Mouse (Mus musculus) liver, postnatal 0 days (tissue): ENCODE results near the gene Hnrnpab. TPM values are rescaled to one million over a fixed set of nuclear protein-coding genes. Genes with fewer than 3 reads are reported as not detected.

Source experiments
- ATAC-seq: fragments of 200-750 bp; cut with Nextera tagmentation; 2 replicates; pipeline ENCODE4 v1.8.0; 2017; ENCODE audit warnings: mild to moderate bottlenecking, moderate library complexity
- DNase-seq: peaks from one replicate; pipeline ENCODE4 v3.0.0-alpha.2; 2016
- H3K27ac ChIP-seq: fragments of 300-500 bp; sonication (generic); 2 replicates; pipeline ENCODE4 v1.5.1; 2014; ENCODE audit warnings: antibody characterized with exemption, moderate library complexity, mild to moderate bottlenecking, low read depth
- H3K27me3 ChIP-seq: fragments of 300-500 bp; sonication (generic); 2 replicates; pipeline ENCODE4 v1.6.1; 2014; ENCODE audit warnings: low read length, control low read depth, mixed read lengths; ENCODE audit not compliant: insufficient read depth
- H3K36me3 ChIP-seq: fragments of 300-500 bp; sonication (generic); replicated peaks from 2 replicates; pipeline ENCODE4 v1.6.1; 2014; ENCODE audit warnings: mild to moderate bottlenecking, control low read depth, low read length, moderate library complexity, mixed read lengths; ENCODE audit not compliant: insufficient read depth
- H3K4me1 ChIP-seq: fragments of 300-500 bp; sonication (generic); 2 replicates; pipeline ENCODE4 v1.6.1; 2014; ENCODE audit warnings: antibody characterized with exemption, mild to moderate bottlenecking, control low read depth; ENCODE audit not compliant: insufficient read depth
- H3K4me2 ChIP-seq: fragments of 300-500 bp; sonication (generic); 2 replicates; pipeline ENCODE4 v1.6.1; 2014; ENCODE audit warnings: low read depth, mild to moderate bottlenecking, low read length, moderate library complexity, mixed read lengths
- H3K4me3 ChIP-seq: fragments of 300-500 bp; sonication (generic); 2 replicates; pipeline ENCODE4 v1.5.1; 2014; ENCODE audit warnings: low read depth, low read length
- H3K9ac ChIP-seq: fragments of 300-500 bp; sonication (generic); replicated peaks from 2 replicates; pipeline ENCODE4 v1.6.1; 2014; ENCODE audit warnings: mild to moderate bottlenecking, moderate library complexity
- H3K9me3 ChIP-seq: fragments of 300-500 bp; sonication (generic); 2 replicates; pipeline ENCODE4 v1.6.1; 2016; ENCODE audit warnings: mild to moderate bottlenecking, control low read depth, low read length, mixed read lengths
- CTCF ChIP-seq: sonication (generic); IDR thresholded peaks from 2 replicates; pipeline ENCODE4 v1.5.1; 2016; ENCODE audit warnings: antibody characterized with exemption, low read depth
- EP300 ChIP-seq: IDR thresholded peaks from 2 replicates; pipeline ENCODE4 v1.6.1; 2016; ENCODE audit warnings: antibody characterized with exemption, low read depth, mild to moderate bottlenecking
- WGBS: fragments of 180-500 bp; shearing (Covaris S2); extraction: QIAGEN DNeasy Blood & Tissue Kit; methylation state at CpG from one replicate; pipeline ENCODE4 v1.1.7; 2014; ENCODE audit not compliant: insufficient replicate concordance; 5-methylcytosine and 5-hydroxymethylcytosine counted together
- polyA plus RNA-seq: library from polyadenylated mRNA; unstranded; fragments of >200 nt; fragmentation: Nextera tagmentation; extraction: Ambion mirVana; gene quantifications from 2 replicates; pipeline ENCODE4 v1.2.1, GENCODE M21; 2015

The Hnrnpab gene
- polyA plus RNA-seq, 1 experiment from 2014 or later, result 114 TPM

- no peak overlapping the region for H3K4me3 ChIP-seq
- H3K9ac ChIP-seq, result no peak overlapping the region
- 82% methylated on average over 7 of the region's 7 CpGs for WGBS
- no peaks in the 10 kb centered on the region; the same call in 1 of the 2 replicates for H3K4me1 ChIP-seq
- H3K27ac ChIP-seq, result no peak overlapping the region
- TF ChIP-seq EP300, result no peak
- no peak for TF ChIP-seq CTCF
- DNase-seq, result no peak
- peaks cover 87% of the 10 kb centered on the region for H3K36me3 ChIP-seq
- no peaks in the 10 kb centered on the region for H3K9me3 ChIP-seq
- no peaks in the 10 kb centered on the region for H3K27me3 ChIP-seq
- ATAC-seq, result no peak
- H3K4me2 ChIP-seq, result no peak overlapping the region
These were observed 14.7 kb downstream of the Hnrnpab start for GRCm38 (mm10) chr11:51591915-51592314.

DNA sequence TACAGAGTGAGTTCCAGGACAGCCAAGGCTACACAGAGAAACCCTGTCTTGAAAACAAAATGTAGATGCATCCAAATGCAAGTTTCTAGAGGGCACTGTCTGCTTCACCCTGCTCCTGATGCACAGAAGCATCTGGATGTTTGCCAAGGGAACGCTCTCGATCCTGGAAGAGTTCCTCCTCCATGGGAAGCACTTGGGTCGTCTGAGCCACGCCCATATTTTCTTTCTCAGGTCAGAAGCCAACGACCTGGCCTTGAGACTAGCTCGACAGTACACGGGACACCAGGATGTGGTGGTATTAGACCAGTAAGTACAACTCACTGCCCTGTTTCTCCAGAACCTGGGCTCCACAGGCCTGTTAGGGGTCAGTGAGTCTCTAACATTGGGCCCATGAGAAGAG is 15.5 kb downstream of the Hnrnpab start:
- Histone ChIP-seq H3K4me1 (peaks cover 6% of the 10 kb centered on the region; the same call in 1 of the 2 replicates), H3K9ac (no peak overlapping the region), H3K27ac (no peak overlapping the region), H3K27me3 (no peaks in the 10 kb centered on the region), H3K36me3 (peaks cover 81% of the 10 kb centered on the region), H3K4me3 (no peak overlapping the region), H3K4me2 (no peak overlapping the region), H3K9me3 (no peaks in the 10 kb centered on the region)
- DNase-seq, result no peak
- 65% methylated on average over 7 of the region's 7 CpGs for WGBS
- no peak for ATAC-seq
- TF ChIP-seq CTCF (no peak), EP300 (no peak)

GRCm38 (mm10) chr11:51590002-51590401 is 16.6 kb downstream of the Hnrnpab start:
- H3K4me1 ChIP-seq, result peaks cover 14% of the 10 kb centered on the region
- H3K27me3 ChIP-seq, result no peaks in the 10 kb centered on the region
- DNase-seq (no peak), ATAC-seq (no peak)
- H3K4me2 ChIP-seq, result no peak overlapping the region
- no peak overlapping the region for H3K27ac ChIP-seq
- peaks cover 69% of the 10 kb centered on the region for H3K36me3 ChIP-seq
- no peaks in the 10 kb centered on the region for H3K9me3 ChIP-seq
- no peak overlapping the region for H3K9ac ChIP-seq
- no peak overlapping the region for H3K4me3 ChIP-seq
- TF ChIP-seq CTCF (no peak), EP300 (no peak)

- Histone ChIP-seq H3K4me3 (no peak overlapping the region), H3K9me3 (no peaks in the 10 kb centered on the region), H3K4me2 (no peak overlapping the region), H3K9ac (no peak overlapping the region), H3K4me1 (peaks cover 18% of the 10 kb centered on the region), H3K27ac (no peak overlapping the region), H3K36me3 (peaks cover 58% of the 10 kb centered on the region), H3K27me3 (no peaks in the 10 kb centered on the region)
- DNase-seq, result no peak
- WGBS, result 93% methylated on average over 3 of the region's 3 CpGs
- no peak for ATAC-seq
- peak; percentile 30 for TF ChIP-seq CTCF
- no peak for TF ChIP-seq EP300
These were observed 17.8 kb downstream of the Hnrnpab start for GRCm38 (mm10) chr11:51588833-51589232.

DNA sequence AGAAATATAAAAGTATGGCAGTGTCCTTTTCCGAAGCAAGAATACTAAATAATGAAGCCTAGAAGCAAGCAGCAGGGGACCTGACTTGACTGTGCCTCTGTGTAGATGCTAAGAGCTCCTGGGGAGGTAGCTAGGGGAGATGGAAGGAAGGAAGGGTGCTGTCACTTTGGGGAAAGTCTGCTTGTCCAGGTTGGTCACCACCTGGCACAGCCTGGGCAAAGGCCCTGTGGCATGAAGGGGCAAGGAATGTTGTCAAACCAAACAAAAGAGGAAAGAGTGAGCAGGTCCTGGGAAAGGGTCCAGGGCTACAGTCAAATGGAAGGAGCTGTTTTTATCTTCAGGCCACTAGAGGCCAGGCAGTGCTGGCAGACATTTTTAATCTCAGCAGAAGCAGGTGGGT is 19.6 kb downstream of the Hnrnpab start:
- no peak overlapping the region for H3K27ac ChIP-seq
- no peak overlapping the region for H3K9ac ChIP-seq
- H3K4me3 ChIP-seq, result no peak overlapping the region
- no peak overlapping the region for H3K4me2 ChIP-seq
- WGBS, result 86% methylated on average over 1 of the region's 1 CpGs
- H3K4me1 ChIP-seq, result peaks cover 21% of the 10 kb centered on the region
- TF ChIP-seq EP300 (no peak), CTCF (no peak)
- no peaks in the 10 kb centered on the region for H3K9me3 ChIP-seq
- peaks cover 40% of the 10 kb centered on the region for H3K36me3 ChIP-seq
- ATAC-seq (no peak), DNase-seq (no peak)
- H3K27me3 ChIP-seq, result no peaks in the 10 kb centered on the region

DNA sequence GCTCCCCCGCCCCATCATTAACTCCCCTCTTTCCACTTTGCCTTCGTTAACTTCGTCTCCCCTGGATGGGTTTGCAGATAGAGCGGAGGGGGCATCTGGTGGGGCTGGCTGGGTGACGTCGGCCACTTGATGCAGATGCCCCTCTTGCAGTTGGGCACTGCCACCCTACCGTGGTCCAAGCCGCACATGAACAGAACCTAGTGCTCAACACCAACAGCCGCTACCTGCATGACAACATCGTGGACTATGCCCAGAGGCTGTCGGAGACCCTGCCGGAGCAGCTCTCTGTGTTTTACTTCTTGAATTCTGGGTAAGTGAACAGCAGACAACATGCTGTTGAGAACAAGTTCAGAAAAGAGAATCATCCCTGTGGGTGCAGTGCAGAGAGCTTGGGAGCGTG is 20.2 kb downstream of the Hnrnpab start:
- H3K27ac ChIP-seq, result no peak overlapping the region
- H3K27me3 ChIP-seq, result no peaks in the 10 kb centered on the region
- H3K4me1 ChIP-seq, result peaks cover 21% of the 10 kb centered on the region
- no peak for TF ChIP-seq EP300
- TF ChIP-seq CTCF, result no peak
- H3K9me3 ChIP-seq, result no peaks in the 10 kb centered on the region
- 0 out of 2 replicates have a peak overlapping the region, but pooled peaks have one; percentile 0 for H3K9ac ChIP-seq
- ATAC-seq (no peak), DNase-seq (no peak)
- no peak overlapping the region for H3K4me3 ChIP-seq
- peaks cover 35% of the 10 kb centered on the region for H3K36me3 ChIP-seq
- no peak overlapping the region for H3K4me2 ChIP-seq
- WGBS, result 79% methylated on average over 13 of the region's 13 CpGs

GRCm38 (mm10) chr11:51585608-51586252 is 20.9 kb downstream of the Hnrnpab start:
- Histone ChIP-seq H3K27ac (peak overlapping the region; percentile 91), H3K4me3 (peak overlapping the region; percentile 73), H3K9me3 (no peaks in the 10 kb centered on the region), H3K9ac (peak overlapping the region; percentile 90), H3K4me2 (peak overlapping the region; percentile 93), H3K27me3 (no peaks in the 10 kb centered on the region), H3K4me1 (peaks cover 21% of the 10 kb centered on the region), H3K36me3 (peaks cover 28% of the 10 kb centered on the region)
- no peak for ATAC-seq
- TF ChIP-seq CTCF, result no peak
- TF ChIP-seq EP300, result no peak
- DNase-seq, result no peak
- WGBS, result 33% methylated on average over 8 of the region's 8 CpGs
